In genomic region chr10:86852160-86852559, GRCm38 (mm10) we compare ENCODE assay signal across 16 mouse cellular contexts.
"Had no signal": no experiment of that assay in that cellular context is flagged by ENCODE, and none has a peak within 500 bp of the region (broad histone marks: within the 10 kb centered on the region; RNA-seq: fewer than 3 reads in every experiment).

No protein-coding gene starts in this region.

- H3K27me3 ChIP-seq: stomach, embryonic 15.5 days had no signal

- H3K4me2 ChIP-seq: kidney, embryonic 15.5 days; liver, embryonic 11.5 days; liver, embryonic 15.5 days; neural tube, embryonic 15.5 days; stomach, embryonic 15.5 days had no signal

- H3K4me3 ChIP-seq: kidney, embryonic 15.5 days; left cerebral cortex, adult 2 months; limb, embryonic 10.5 days; liver, embryonic 15.5 days; neural tube, embryonic 15.5 days; stomach, embryonic 15.5 days had no signal

- H3K27ac ChIP-seq: kidney, embryonic 15.5 days; left cerebral cortex, adult 2 months; limb, embryonic 10.5 days; liver, embryonic 15.5 days; neural tube, embryonic 15.5 days; stomach, embryonic 15.5 days had no signal

- H3K9me3 ChIP-seq: kidney, embryonic 15.5 days; limb, embryonic 10.5 days; liver, embryonic 15.5 days; neural tube, embryonic 15.5 days; stomach, embryonic 15.5 days had no signal

- H3K4me1 ChIP-seq: kidney, embryonic 15.5 days; limb, embryonic 10.5 days; neural tube, embryonic 15.5 days; stomach, embryonic 15.5 days had no signal

- H3K9ac ChIP-seq: kidney, embryonic 15.5 days; liver, embryonic 15.5 days; neural tube, embryonic 15.5 days; stomach, embryonic 15.5 days had no signal

- DNase-seq: kidney, adult 2 months; kidney, postnatal 14 days; lung, adult 2 months; lung, postnatal 36 days; right cerebral cortex, postnatal 4 days; spleen, adult 18-20 months; thymus, adult 2 months; thymus, postnatal 25 days had no signal

- ATAC-seq: lung, postnatal 0 days had no signal

- H3K36me3 ChIP-seq: kidney, embryonic 15.5 days; limb, embryonic 10.5 days; liver, embryonic 15.5 days; neural tube, embryonic 15.5 days; stomach, embryonic 15.5 days had no signal
